Mouse (Mus musculus) liver, adult 2 months (tissue): Measurements from ENCODE around the gene Gm12184.
"Not testable (repeated sequence)": the region's sequence is repeated elsewhere in the genome, so short reads cannot be mapped to it uniquely, and the experiment has no call there.

Experiments used
- CTCF ChIP-seq: fragments of 200-500 bp; IDR thresholded peaks from 2 replicates; pipeline ENCODE4 v1.5.1; 2011; ENCODE audit warnings: low read depth, low read length, control low read depth
- POLR2A ChIP-seq: fragments of 200-500 bp; IDR thresholded peaks from 2 replicates; pipeline ENCODE4 v1.6.1; 2011; ENCODE audit warnings: low read length, control low read depth; ENCODE audit not compliant: insufficient read depth; ENCODE audit errors: extremely low read depth

GRCm38 (mm10) chr11:48791894-48792293 is 34.6 kb downstream of the Gm12184 start:
- TF ChIP-seq CTCF, POLR2A: not testable (repeated sequence)
